Mouse (Mus musculus): ENCODE results near the gene Rnf130. TPM values are rescaled to one million over a fixed set of nuclear protein-coding genes. Genes with fewer than 3 reads are reported as not detected.

Rnf130 gene
- polyA plus RNA-seq (2015; fragmentation: Nextera tagmentation; extraction: Ambion mirVana) = 39.6 and 42.8 TPM in 2 replicates

GRCm38 (mm10) chr11:50024833-50025720, at the start of gene Rnf130:
Rnf130 (plus strand) TSS chr11:50025346.
- H3K4me2 ChIP-seq = peak within 1 kb of the TSS; percentile 65
- no peaks in the 10 kb centered on the region for H3K36me3 ChIP-seq
- H3K9me3 ChIP-seq (replicated peaks) = no peaks in the 10 kb centered on the region
- H3K4me3 ChIP-seq = peak within 1 kb of the TSS; percentile 65
- no peaks in the 10 kb centered on the region for H3K27me3 ChIP-seq
- H3K4me1 ChIP-seq (replicated peaks) = peaks cover 16% of the 10 kb centered on the region
- peak; percentile 92 for ATAC-seq (replicated peaks; ENCODE audit: insufficient number of reproducible peaks, insufficient read depth, low FRiP score, low read depth)
- H3K27ac ChIP-seq = peak within 1 kb of the TSS; percentile 94
- peak within 1 kb of the TSS; percentile 73 for H3K9ac ChIP-seq
- WGBS = under 1% methylated on average over 89 of the region's 129 CpGs

- no peak overlapping the region for H3K4me3 ChIP-seq
- no peak overlapping the region for H3K9ac ChIP-seq
- H3K4me2 ChIP-seq = no peak overlapping the region
- H3K27me3 ChIP-seq = no peaks in the 10 kb centered on the region
- 81% methylated on average over 10 of the region's 10 CpGs for WGBS
- no peak overlapping the region for H3K27ac ChIP-seq
- H3K4me1 ChIP-seq (replicated peaks) = peaks cover 12% of the 10 kb centered on the region
- H3K36me3 ChIP-seq = no peaks in the 10 kb centered on the region
- H3K9me3 ChIP-seq (replicated peaks) = no peaks in the 10 kb centered on the region
- no peak for ATAC-seq (replicated peaks; ENCODE audit: insufficient number of reproducible peaks, insufficient read depth, low FRiP score, low read depth)
Measured at GRCm38 (mm10) chr11:49977963-49978568, 47.1 kb upstream of the Rnf130 start.

- Histone ChIP-seq H3K4me1 (replicated peaks) (peaks cover 12% of the 10 kb centered on the region), H3K27me3 (no peaks in the 10 kb centered on the region), H3K36me3 (no peaks in the 10 kb centered on the region), H3K9me3 (replicated peaks) (no peaks in the 10 kb centered on the region), H3K4me3 (no peak overlapping the region), H3K9ac (no peak overlapping the region), H3K27ac (no peak overlapping the region), H3K4me2 (no peak overlapping the region)
- WGBS = 93% methylated on average over 8 of the region's 8 CpGs
- no peak for ATAC-seq (replicated peaks; ENCODE audit: insufficient number of reproducible peaks, insufficient read depth, low FRiP score, low read depth)
Measured at GRCm38 (mm10) chr11:49978935-49979334, 46.2 kb upstream of the Rnf130 start.

DNA sequence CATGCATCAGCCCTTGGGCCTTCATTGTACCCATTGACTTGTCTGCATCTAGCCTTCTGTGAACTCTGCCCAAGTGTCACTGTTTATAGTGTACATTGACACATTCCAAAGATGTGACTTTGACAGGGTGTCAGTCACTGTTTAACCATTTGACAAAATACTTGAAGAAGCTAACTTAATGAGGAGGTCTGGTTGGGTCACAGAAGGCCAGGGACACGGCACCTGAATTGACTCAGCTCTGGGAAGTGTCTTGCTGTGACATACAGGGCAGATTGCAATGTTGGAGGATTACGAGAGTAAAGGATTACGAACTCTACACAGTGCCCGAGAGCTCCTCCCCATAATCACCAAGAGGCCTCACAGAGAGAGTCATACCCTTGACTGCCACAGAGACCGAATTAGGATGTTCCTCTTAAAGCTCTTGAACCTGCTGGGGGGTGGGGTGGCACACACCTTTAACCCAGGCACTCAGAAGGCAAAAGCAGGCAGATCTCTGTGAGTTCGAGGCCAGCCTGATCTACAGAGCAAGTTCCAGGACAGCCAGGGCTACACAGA, 44.4 kb upstream of the Rnf130 start:
- Histone ChIP-seq H3K4me3 (no peak overlapping the region), H3K36me3 (no peaks in the 10 kb centered on the region), H3K9me3 (replicated peaks) (no peaks in the 10 kb centered on the region), H3K9ac (no peak overlapping the region), H3K27me3 (no peaks in the 10 kb centered on the region), H3K4me1 (replicated peaks) (peaks cover 12% of the 10 kb centered on the region), H3K27ac (no peak overlapping the region), H3K4me2 (no peak overlapping the region)
- 51% methylated on average over 6 of the region's 6 CpGs for WGBS
- no peak for ATAC-seq (replicated peaks; ENCODE audit: insufficient number of reproducible peaks, insufficient read depth, low FRiP score, low read depth)

- H3K4me3 ChIP-seq = no peak overlapping the region
- no peak overlapping the region for H3K4me2 ChIP-seq
- no peaks in the 10 kb centered on the region for H3K9me3 ChIP-seq (replicated peaks)
- H3K4me1 ChIP-seq (replicated peaks) = peaks cover 12% of the 10 kb centered on the region
- no peak overlapping the region for H3K9ac ChIP-seq
- H3K27me3 ChIP-seq = no peaks in the 10 kb centered on the region
- H3K27ac ChIP-seq = no peak overlapping the region
- 26% methylated on average over 7 of the region's 7 CpGs for WGBS
- H3K36me3 ChIP-seq = no peaks in the 10 kb centered on the region
- ATAC-seq (replicated peaks; ENCODE audit: insufficient number of reproducible peaks, insufficient read depth, low FRiP score, low read depth) = no peak; the same call in 1 of the 2 replicates
Measured at GRCm38 (mm10) chr11:49981321-49981963, 43.7 kb upstream of the Rnf130 start.

DNA sequence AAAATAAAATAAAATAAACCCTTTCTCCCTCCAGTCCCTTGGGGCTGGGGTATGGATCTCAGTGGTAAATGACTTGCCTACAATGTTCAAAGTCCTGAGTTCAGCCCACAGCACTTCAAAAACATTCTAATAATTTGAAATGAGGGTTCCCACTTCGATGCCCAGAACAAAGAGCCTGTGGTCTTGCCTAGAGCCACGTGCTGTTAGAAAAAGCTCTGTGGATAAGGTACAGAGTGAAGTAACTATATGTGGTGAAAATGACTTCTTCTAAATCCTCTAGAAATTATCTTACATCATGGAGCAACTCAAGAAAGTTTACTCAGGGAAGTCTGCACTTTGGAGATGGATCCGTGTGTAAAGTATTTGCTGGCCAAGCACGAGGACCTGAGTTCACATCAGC, 43.1 kb upstream of the Rnf130 start:
- Histone ChIP-seq H3K27ac (no peak overlapping the region), H3K9ac (no peak overlapping the region), H3K4me1 (replicated peaks) (peaks cover 12% of the 10 kb centered on the region), H3K4me3 (no peak overlapping the region), H3K4me2 (no peak overlapping the region), H3K9me3 (replicated peaks) (no peaks in the 10 kb centered on the region), H3K36me3 (no peaks in the 10 kb centered on the region), H3K27me3 (no peaks in the 10 kb centered on the region)
- WGBS = 71% methylated on average over 4 of the region's 4 CpGs
- ATAC-seq (replicated peaks; ENCODE audit: insufficient number of reproducible peaks, insufficient read depth, low FRiP score, low read depth) = no peak

GRCm38 (mm10) chr11:49982881-49983280, 42.3 kb upstream of the Rnf130 start:
- H3K9me3 ChIP-seq (replicated peaks) = no peaks in the 10 kb centered on the region
- H3K27ac ChIP-seq = no peak overlapping the region
- H3K4me1 ChIP-seq (replicated peaks) = peaks cover 12% of the 10 kb centered on the region
- ATAC-seq (replicated peaks; ENCODE audit: insufficient number of reproducible peaks, insufficient read depth, low FRiP score, low read depth) = no peak
- H3K36me3 ChIP-seq = no peaks in the 10 kb centered on the region
- WGBS = 57% methylated on average over 4 of the region's 4 CpGs
- no peak overlapping the region for H3K4me2 ChIP-seq
- no peaks in the 10 kb centered on the region for H3K27me3 ChIP-seq
- H3K9ac ChIP-seq = no peak overlapping the region
- no peak overlapping the region for H3K4me3 ChIP-seq

- 78% methylated on average over 4 of the region's 4 CpGs for WGBS
- Histone ChIP-seq H3K9me3 (replicated peaks) (no peaks in the 10 kb centered on the region), H3K27me3 (no peaks in the 10 kb centered on the region), H3K27ac (no peak overlapping the region), H3K4me3 (no peak overlapping the region), H3K36me3 (no peaks in the 10 kb centered on the region), H3K4me1 (replicated peaks) (peaks cover 12% of the 10 kb centered on the region), H3K4me2 (no peak overlapping the region), H3K9ac (no peak overlapping the region)
- no peak for ATAC-seq (replicated peaks; ENCODE audit: insufficient number of reproducible peaks, insufficient read depth, low FRiP score, low read depth)
Measured at GRCm38 (mm10) chr11:49983875-49984552, 41.1 kb upstream of the Rnf130 start.

DNA sequence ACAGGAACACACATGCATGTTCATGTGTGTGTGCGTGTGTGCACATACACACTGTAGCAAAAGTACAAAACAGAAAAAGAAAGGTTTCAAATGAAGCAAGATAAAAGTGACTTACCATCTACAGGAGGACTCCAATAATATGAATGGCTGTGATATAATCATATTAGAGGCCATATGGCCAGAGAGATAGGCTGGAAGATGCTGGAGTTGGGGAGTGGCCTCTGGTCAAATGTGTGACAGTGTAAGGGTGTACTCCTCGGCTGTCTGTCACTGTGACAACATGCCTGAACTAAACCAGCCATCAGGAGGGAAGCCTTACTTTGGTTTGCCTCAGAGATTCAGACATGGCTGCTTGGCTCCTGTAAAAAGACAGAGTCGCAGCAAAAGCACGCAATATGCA, 40.1 kb upstream of the Rnf130 start:
- Histone ChIP-seq H3K27me3 (no peaks in the 10 kb centered on the region), H3K9me3 (replicated peaks) (no peaks in the 10 kb centered on the region), H3K36me3 (no peaks in the 10 kb centered on the region), H3K4me2 (no peak overlapping the region), H3K9ac (no peak overlapping the region), H3K27ac (no peak overlapping the region), H3K4me3 (no peak overlapping the region), H3K4me1 (replicated peaks) (peaks cover 12% of the 10 kb centered on the region)
- no peak for ATAC-seq (replicated peaks; ENCODE audit: insufficient number of reproducible peaks, insufficient read depth, low FRiP score, low read depth)
- 75% methylated on average over 4 of the region's 4 CpGs for WGBS

GRCm38 (mm10) chr11:49986277-49987036, 38.7 kb upstream of the Rnf130 start:
- Histone ChIP-seq H3K4me3 (no peak overlapping the region), H3K4me1 (replicated peaks) (peaks cover 4% of the 10 kb centered on the region), H3K4me2 (no peak overlapping the region), H3K27me3 (no peaks in the 10 kb centered on the region), H3K9ac (no peak overlapping the region), H3K36me3 (no peaks in the 10 kb centered on the region), H3K27ac (no peak overlapping the region), H3K9me3 (replicated peaks) (no peaks in the 10 kb centered on the region)
- peak; percentile 60; the same call in 1 of the 2 replicates for ATAC-seq (replicated peaks; ENCODE audit: insufficient number of reproducible peaks, insufficient read depth, low FRiP score, low read depth)
- whole genome bisulfite sequencing = 25% methylated on average over 10 of the region's 10 CpGs
